In genomic region chr1:75413749-75414148, GRCm38 (mm10) we compare ENCODE assay signal across 9 mouse cellular contexts. TPM values are rescaled to one million over a fixed set of nuclear protein-coding genes. Genes with fewer than 3 reads are reported as not detected.
A peak's percentile ranks its signal among the peaks of the same experiment; 100 is the strongest.
DNase-seq lines count a peak whose midpoint lies in the region; ATAC-seq and TF ChIP-seq lines count a peak whose summit lies in the region.
"Had no signal": no experiment of that assay in that cellular context is flagged by ENCODE, and none has a peak within 500 bp of the region (broad histone marks: within the 10 kb centered on the region; RNA-seq: fewer than 3 reads in every experiment).

No protein-coding gene starts in this region.

- no peaks in the 10 kb centered on the region for H3K4me1 ChIP-seq in hindbrain, postnatal 0 days (ENCODE audit: insufficient read depth, low read length)
- no peaks in the 10 kb centered on the region for H3K4me1 ChIP-seq in hindbrain, embryonic 16.5 days (ENCODE audit: control insufficient read depth, insufficient read depth, low read depth, low read length)
- no peaks in the 10 kb centered on the region for H3K4me1 ChIP-seq in embryonic fibroblast, embryonic 13.5 days (ENCODE audit: control insufficient read depth, insufficient read depth, low read length)
- no peaks in the 10 kb centered on the region for H3K4me1 ChIP-seq in olfactory bulb, adult 2 months (ENCODE audit: control insufficient read depth, insufficient read depth, low read length)
- H3K4me1 ChIP-seq: limb, embryonic 13.5 days had no signal

- no peak overlapping the region for H3K4me2 ChIP-seq in hindbrain, postnatal 0 days (ENCODE audit: low read depth, low read length)
- H3K4me2 ChIP-seq in hindbrain, embryonic 16.5 days (ENCODE audit: low read length), result no peak overlapping the region
- H3K4me2 ChIP-seq: limb, embryonic 13.5 days had no signal

- H3K4me3 ChIP-seq in hindbrain, postnatal 0 days (ENCODE audit: low read length), result no peak overlapping the region
- H3K4me3 ChIP-seq in hindbrain, embryonic 16.5 days (ENCODE audit: low read length), result no peak overlapping the region
- H3K4me3 ChIP-seq in embryonic fibroblast, embryonic 13.5 days (ENCODE audit: insufficient read depth, low read length), result no peak overlapping the region
- H3K4me3 ChIP-seq in olfactory bulb, adult 2 months (ENCODE audit: insufficient read depth, low read depth, low read length), result no peak overlapping the region
- H3K4me3 ChIP-seq: limb, embryonic 13.5 days had no signal

- no peak overlapping the region for H3K9ac ChIP-seq in hindbrain, postnatal 0 days (replicated peaks; ENCODE audit: low read length)
- no peak overlapping the region for H3K9ac ChIP-seq in hindbrain, embryonic 16.5 days (ENCODE audit: low read depth, low read length)

- no peaks in the 10 kb centered on the region for H3K27me3 ChIP-seq in hindbrain, postnatal 0 days (ENCODE audit: insufficient read depth, low read length)
- no peaks in the 10 kb centered on the region for H3K27me3 ChIP-seq in hindbrain, embryonic 16.5 days (replicated peaks; ENCODE audit: control insufficient read depth, insufficient read depth, low read length)
- H3K27me3 ChIP-seq: limb, embryonic 13.5 days had no signal

- peak; percentile 63 for TF ChIP-seq CTCF in hindbrain, postnatal 0 days (IDR thresholded peaks at IDR 0.05; ENCODE audit: low read depth)
- peak; percentile 26; the same call in 1 of the 2 replicates for TF ChIP-seq CTCF in embryonic fibroblast, embryonic 13.5 days (IDR thresholded peaks at IDR 0.05; ENCODE audit: borderline replicate concordance, insufficient read depth, low read length)
- TF ChIP-seq CTCF in olfactory bulb, adult 2 months (IDR thresholded peaks at IDR 0.05; ENCODE audit: insufficient read depth, low read depth, low read length), result peak; percentile 45; the same call in 1 of the 2 replicates

- no peaks in the 10 kb centered on the region for H3K9me3 ChIP-seq in hindbrain, postnatal 0 days (ENCODE audit: low read length)
- no peaks in the 10 kb centered on the region for H3K9me3 ChIP-seq in hindbrain, embryonic 16.5 days (ENCODE audit: control insufficient read depth, low read length)
- H3K9me3 ChIP-seq: limb, embryonic 13.5 days had no signal

- ATAC-seq in hindbrain, postnatal 0 days, result no peak
- no peak for ATAC-seq in hindbrain, embryonic 16.5 days

- no peak overlapping the region for H3K27ac ChIP-seq in hindbrain, postnatal 0 days
- H3K27ac ChIP-seq in hindbrain, embryonic 16.5 days (ENCODE audit: low read depth, low read length), result no peak overlapping the region
- H3K27ac ChIP-seq in embryonic fibroblast, embryonic 13.5 days (ENCODE audit: insufficient read depth, low read length), result no peak overlapping the region
- H3K27ac ChIP-seq in olfactory bulb, adult 2 months (ENCODE audit: insufficient read depth, low read depth, low read length), result no peak overlapping the region
- H3K27ac ChIP-seq: limb, embryonic 13.5 days had no signal

- DNase-seq in hindbrain, postnatal 0 days (ENCODE audit: low spot score), result peak; percentile 29
- DNase-seq in B cell, adult 2 months, result peak; percentile 48
- DNase-seq in NIH3T3 (ENCODE audit: low read depth), result peak; percentile 48
- no peak for DNase-seq in frontal cortex, postnatal 14 days (ENCODE audit: low spot score in 2 of 2)
- DNase-seq in neural tube, embryonic 10.5 days (ENCODE audit: extremely low spot score, low spot score), result no peak

- 62% methylated on average over 3 of the region's 3 CpGs for WGBS in hindbrain, postnatal 0 days
- WGBS in hindbrain, embryonic 16.5 days, result 57% methylated on average over 3 of the region's 3 CpGs
- WGBS in olfactory bulb, adult 2 months, result 77% methylated on average over 3 of the region's 3 CpGs

- no peak for TF ChIP-seq POLR2A in embryonic fibroblast, embryonic 13.5 days (IDR thresholded peaks at IDR 0.05; ENCODE audit: low read depth, low read length)
- TF ChIP-seq POLR2A in olfactory bulb, adult 2 months (IDR thresholded peaks at IDR 0.05; ENCODE audit: insufficient read depth, low read depth, low read length), result no peak

- H3K36me3 ChIP-seq in hindbrain, postnatal 0 days (ENCODE audit: insufficient read depth, low read length), result 0 out of 2 replicates have a peak, but pooled peaks cover 6% of the 10 kb centered on the region
- H3K36me3 ChIP-seq in hindbrain, embryonic 16.5 days (ENCODE audit: control insufficient read depth, insufficient read depth, low read length), result peaks cover 7% of the 10 kb centered on the region; the same call in 1 of the 2 replicates

RNA-seq across cellular contexts. Expression of gene Gmppa, which starts 22.0 kb away (rescaled TPM):
- 88.0 and 96.8 TPM in 2 replicates for total RNA-seq in hindbrain, postnatal 0 days (2014; rRNA removed)
- polyA plus RNA-seq in hindbrain, postnatal 0 days (2015; fragmentation: Nextera tagmentation; extraction: Ambion mirVana), result 59.9 and 63.1 TPM in 2 replicates
- 77.8 and 78.4 TPM in 2 replicates for polyA plus RNA-seq in hindbrain, embryonic 16.5 days (2015; fragmentation: Nextera tagmentation; extraction: Ambion mirVana)
- 70.6 and 77.6 TPM in 2 replicates for polyA plus RNA-seq in embryonic fibroblast, embryonic 13.5 days (2011; ENCODE audit: insufficient read length, low read depth, missing spikeins)
- polyA plus RNA-seq in olfactory bulb, adult 2 months (2012; ENCODE audit: insufficient read depth, insufficient read length, low replicate concordance, missing spikeins), result not detected in 2 replicates

RNA-seq across cellular contexts. Expression of gene Asic4, which starts 36.5 kb away (rescaled TPM):
- 71.4 and 74.1 TPM in 2 replicates for total RNA-seq in hindbrain, postnatal 0 days (2014; rRNA removed)
- polyA plus RNA-seq in hindbrain, postnatal 0 days (2015; fragmentation: Nextera tagmentation; extraction: Ambion mirVana), result 17.0 and 21.0 TPM in 2 replicates
- polyA plus RNA-seq in hindbrain, embryonic 16.5 days (2015; fragmentation: Nextera tagmentation; extraction: Ambion mirVana), result 20.3 and 21.6 TPM in 2 replicates
- polyA plus RNA-seq in embryonic fibroblast, embryonic 13.5 days (2011; ENCODE audit: insufficient read length, low read depth, missing spikeins), result not detected in 2 replicates
- polyA plus RNA-seq in olfactory bulb, adult 2 months (2012; ENCODE audit: insufficient read depth, insufficient read length, low replicate concordance, missing spikeins), result not detected in 2 replicates

RNA-seq across cellular contexts. Expression of gene Speg, which starts 38.7 kb away (rescaled TPM):
- total RNA-seq in hindbrain, postnatal 0 days (2014; rRNA removed), result 50.4 and 52.7 TPM in 2 replicates
- polyA plus RNA-seq in hindbrain, postnatal 0 days (2015; fragmentation: Nextera tagmentation; extraction: Ambion mirVana), result 19.2 and 19.9 TPM in 2 replicates
- polyA plus RNA-seq in hindbrain, embryonic 16.5 days (2015; fragmentation: Nextera tagmentation; extraction: Ambion mirVana), result 20.3 and 20.4 TPM in 2 replicates
- 54.2 and 56.4 TPM in 2 replicates for polyA plus RNA-seq in embryonic fibroblast, embryonic 13.5 days (2011; ENCODE audit: insufficient read length, low read depth, missing spikeins)
- not detected in 2 replicates for polyA plus RNA-seq in olfactory bulb, adult 2 months (2012; ENCODE audit: insufficient read depth, insufficient read length, low replicate concordance, missing spikeins)

RNA-seq across cellular contexts. Expression of gene Des, which starts 53.6 kb away (rescaled TPM):
- total RNA-seq in hindbrain, postnatal 0 days (2014; rRNA removed), result 2.6 and 6.9 TPM in 2 replicates
- 1.2 and 1.6 TPM in 2 replicates for polyA plus RNA-seq in hindbrain, postnatal 0 days (2015; fragmentation: Nextera tagmentation; extraction: Ambion mirVana)
- 1.7 and 10.9 TPM in 2 replicates for polyA plus RNA-seq in hindbrain, embryonic 16.5 days (2015; fragmentation: Nextera tagmentation; extraction: Ambion mirVana)
- 11.3 and 12.3 TPM in 2 replicates for polyA plus RNA-seq in embryonic fibroblast, embryonic 13.5 days (2011; ENCODE audit: insufficient read length, low read depth, missing spikeins)
- polyA plus RNA-seq in olfactory bulb, adult 2 months (2012; ENCODE audit: insufficient read depth, insufficient read length, low replicate concordance, missing spikeins), result not detected in 2 replicates

Comparison
In these comparisons a context has a peak if more than half of its experiments do, and no peak if none do; other contexts are left out.
1. DNase-seq: peak in hindbrain, postnatal 0 days (single experiment), B cell, adult 2 months (2 of 2) and NIH3T3 (single experiment); none in frontal cortex, postnatal 14 days (0 of 2) and neural tube, embryonic 10.5 days (single experiment).
2. RNA of gene Gmppa, which starts 22.0 kb away (polyA plus RNA-seq): 77.8 to 78.4 TPM in hindbrain, embryonic 16.5 days, 70.6 to 77.6 TPM in embryonic fibroblast, embryonic 13.5 days and 59.9 to 63.1 TPM in hindbrain, postnatal 0 days; not detected in olfactory bulb, adult 2 months; every median in the first group is over 10 times any median in the second.
3. RNA of gene Asic4, which starts 36.5 kb away (polyA plus RNA-seq): 20.3 to 21.6 TPM in hindbrain, embryonic 16.5 days and 17.0 to 21.0 TPM in hindbrain, postnatal 0 days; not detected in embryonic fibroblast, embryonic 13.5 days and not detected in olfactory bulb, adult 2 months; every median in the first group is over 10 times any median in the second.
4. RNA of gene Speg, which starts 38.7 kb away (polyA plus RNA-seq): 54.2 to 56.4 TPM in embryonic fibroblast, embryonic 13.5 days, 20.3 to 20.4 TPM in hindbrain, embryonic 16.5 days and 19.2 to 19.9 TPM in hindbrain, postnatal 0 days; not detected in olfactory bulb, adult 2 months; every median in the first group is over 10 times any median in the second.
5. Peak in every context shown above with its lines, with median percentiles within 50 percentile points of each other: CTCF ChIP-seq.